Mouse (Mus musculus): Measurements from ENCODE around the gene Plxnd1. TPM values are rescaled to one million over a fixed set of nuclear protein-coding genes. Genes with fewer than 3 reads are reported as not detected.

Plxnd1 gene
- polyA plus RNA-seq, 1 experiment from 2014 or later: 33.1 TPM

GRCm38 (mm10) chr6:116009426-116009825, 14.6 kb upstream of the Plxnd1 start:
- Histone ChIP-seq H3K4me3 (no peak overlapping the region), H3K36me3 (no peaks in the 10 kb centered on the region), H3K9me3 (no peaks in the 10 kb centered on the region), H3K27me3 (no peaks in the 10 kb centered on the region), H3K4me2 (replicated peaks) (no peak overlapping the region), H3K9ac (no peak overlapping the region), H3K4me1 (peaks cover 6% of the 10 kb centered on the region; the same call in 1 of the 2 replicates), H3K27ac (no peak overlapping the region)
- ATAC-seq (ENCODE audit: insufficient number of reproducible peaks, insufficient read depth, low FRiP score, low TSS enrichment): no peak
- WGBS: 66% methylated on average over 12 of the region's 12 CpGs

DNA sequence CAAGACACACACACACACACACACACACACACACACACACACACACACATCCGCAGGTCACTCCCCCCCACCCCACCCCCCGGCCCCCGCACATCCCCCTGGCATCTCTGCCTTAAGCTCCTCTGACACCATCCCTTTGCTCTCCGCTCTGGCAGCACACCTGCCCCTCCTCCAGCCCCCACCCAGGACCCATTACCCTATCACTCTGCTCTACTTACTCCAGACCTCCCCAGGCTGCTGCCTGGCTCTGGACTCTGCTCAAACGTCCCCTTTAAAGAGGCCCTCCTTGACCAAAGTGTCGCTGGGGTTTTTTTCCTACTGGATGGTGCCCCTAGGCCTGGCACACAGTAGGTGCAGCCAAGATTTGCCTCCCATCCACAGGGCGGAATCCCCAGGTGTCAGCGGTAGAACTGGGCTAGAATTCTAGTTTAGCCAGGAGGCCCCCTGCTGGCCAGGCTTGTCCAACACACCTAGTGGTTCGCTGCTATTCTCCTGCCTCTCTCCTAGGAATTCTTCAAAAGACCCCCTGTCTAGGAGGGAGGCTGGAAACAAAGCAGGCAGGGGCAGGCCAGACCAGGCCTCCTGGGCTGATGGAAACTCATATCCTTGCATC, 12.9 kb upstream of the Plxnd1 start:
- Histone ChIP-seq H3K9ac (no peak overlapping the region), H3K27ac (no peak overlapping the region), H3K27me3 (no peaks in the 10 kb centered on the region), H3K4me2 (replicated peaks) (no peak overlapping the region), H3K9me3 (no peaks in the 10 kb centered on the region), H3K4me1 (peaks cover 14% of the 10 kb centered on the region; the same call in 1 of the 2 replicates), H3K36me3 (no peaks in the 10 kb centered on the region), H3K4me3 (no peak overlapping the region)
- ATAC-seq (ENCODE audit: insufficient number of reproducible peaks, insufficient read depth, low FRiP score, low TSS enrichment): no peak
- WGBS: 19% methylated on average over 9 of the region's 9 CpGs

DNA sequence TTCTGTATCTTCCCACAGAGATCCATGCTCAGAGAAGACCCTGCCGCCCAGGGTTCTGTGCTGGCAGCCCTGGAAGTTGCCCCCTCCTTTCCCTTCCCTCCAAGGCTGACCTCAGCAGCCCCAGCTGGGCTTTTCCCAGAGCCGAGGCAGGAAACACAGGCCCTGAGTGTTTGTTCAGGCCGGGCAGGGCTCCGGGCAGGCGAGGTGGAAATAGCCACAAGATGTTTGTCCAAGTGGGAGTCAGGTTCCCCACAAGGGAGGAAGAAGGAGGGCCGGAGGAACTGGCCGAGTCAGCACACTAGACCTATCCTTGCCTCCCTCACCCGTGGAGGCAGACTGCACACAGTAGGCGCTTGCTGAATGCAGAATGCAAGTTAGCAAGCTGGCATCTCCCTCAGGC, 11.9 kb upstream of the Plxnd1 start:
- Histone ChIP-seq H3K9ac (no peak overlapping the region), H3K27ac (0 out of 2 replicates have a peak overlapping the region, but pooled peaks have one; percentile 25), H3K4me2 (replicated peaks) (no peak overlapping the region), H3K4me1 (peaks cover 14% of the 10 kb centered on the region; the same call in 1 of the 2 replicates), H3K27me3 (no peaks in the 10 kb centered on the region), H3K36me3 (no peaks in the 10 kb centered on the region), H3K4me3 (no peak overlapping the region), H3K9me3 (no peaks in the 10 kb centered on the region)
- no peak for ATAC-seq (ENCODE audit: insufficient number of reproducible peaks, insufficient read depth, low FRiP score, low TSS enrichment)
- WGBS: 23% methylated on average over 9 of the region's 9 CpGs

GRCm38 (mm10) chr6:116005959-116006288, 11.1 kb upstream of the Plxnd1 start:
- Histone ChIP-seq H3K36me3 (no peaks in the 10 kb centered on the region), H3K4me3 (no peak overlapping the region), H3K27ac (0 out of 2 replicates have a peak overlapping the region, but pooled peaks have one; percentile 25), H3K27me3 (no peaks in the 10 kb centered on the region), H3K9me3 (no peaks in the 10 kb centered on the region), H3K4me2 (replicated peaks) (no peak overlapping the region), H3K4me1 (peaks cover 14% of the 10 kb centered on the region; the same call in 1 of the 2 replicates), H3K9ac (no peak overlapping the region)
- 70% methylated on average over 4 of the region's 4 CpGs for WGBS
- ATAC-seq (ENCODE audit: insufficient number of reproducible peaks, insufficient read depth, low FRiP score, low TSS enrichment): no peak

DNA sequence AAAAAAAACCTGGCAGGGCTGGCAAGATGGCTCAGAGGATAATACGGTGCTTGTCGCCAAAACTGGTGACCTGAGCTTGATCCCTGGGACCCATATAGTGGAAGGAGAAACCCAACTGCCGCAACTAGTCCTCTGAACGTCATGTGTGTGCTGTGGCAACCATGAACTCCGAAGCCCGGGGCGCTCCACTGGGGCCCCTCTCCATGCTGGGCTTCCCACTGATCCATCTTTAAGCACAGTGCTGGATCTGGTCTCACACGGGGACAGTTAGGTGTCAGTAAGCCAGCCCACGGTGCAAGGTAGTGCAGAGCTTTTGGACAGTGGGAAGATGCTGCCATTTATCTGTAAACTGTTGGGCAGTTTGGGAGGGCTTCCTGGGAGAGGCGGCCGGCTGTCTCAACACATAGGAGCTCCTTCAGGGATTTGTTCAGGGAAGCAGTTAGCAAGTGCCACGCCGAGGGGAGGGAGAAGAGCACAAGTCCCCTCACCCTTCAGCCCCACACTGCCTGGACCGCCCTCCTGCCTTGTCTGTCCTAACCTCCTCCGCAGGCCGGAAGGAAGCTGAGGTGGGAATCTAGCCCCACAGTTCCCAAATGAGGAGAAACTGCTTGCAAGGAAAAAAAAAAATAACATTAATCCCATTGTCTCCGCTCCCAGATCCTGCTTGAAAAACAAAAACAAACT, 10.6 kb upstream of the Plxnd1 start:
- no peak for ATAC-seq (ENCODE audit: insufficient number of reproducible peaks, insufficient read depth, low FRiP score, low TSS enrichment)
- Histone ChIP-seq H3K27me3 (no peaks in the 10 kb centered on the region), H3K4me2 (replicated peaks) (no peak overlapping the region), H3K9me3 (no peaks in the 10 kb centered on the region), H3K4me3 (no peak overlapping the region), H3K27ac (no peak overlapping the region), H3K36me3 (no peaks in the 10 kb centered on the region), H3K9ac (no peak overlapping the region), H3K4me1 (peaks cover 14% of the 10 kb centered on the region; the same call in 1 of the 2 replicates)
- WGBS: 61% methylated on average over 17 of the region's 17 CpGs

DNA sequence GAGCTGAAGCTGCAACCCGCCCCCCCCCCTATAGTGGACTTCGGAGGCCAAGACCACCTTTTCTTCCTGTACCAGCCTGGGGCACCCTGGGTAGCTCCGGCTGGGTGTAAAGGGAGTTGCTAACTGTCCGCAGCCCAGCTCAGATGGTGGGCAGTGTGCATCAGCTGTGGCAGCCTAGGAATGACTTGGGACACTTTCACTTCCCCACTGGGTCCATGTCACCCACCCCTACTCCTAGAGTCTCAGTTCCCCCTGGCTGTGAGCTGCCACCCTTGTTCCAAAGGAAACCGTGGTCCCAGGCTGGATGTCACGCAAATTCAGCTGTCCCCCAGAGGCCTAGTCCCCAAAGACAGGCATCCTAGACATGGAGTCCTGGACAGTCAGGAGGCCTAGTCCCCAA, 9.9 kb upstream of the Plxnd1 start:
- Histone ChIP-seq H3K27me3 (no peaks in the 10 kb centered on the region), H3K4me1 (peaks cover 14% of the 10 kb centered on the region; the same call in 1 of the 2 replicates), H3K9ac (no peak overlapping the region), H3K4me2 (replicated peaks) (no peak overlapping the region), H3K9me3 (no peaks in the 10 kb centered on the region), H3K36me3 (no peaks in the 10 kb centered on the region), H3K4me3 (no peak overlapping the region), H3K27ac (peak overlapping the region; percentile 36; the same call in 1 of the 2 replicates)
- WGBS: 86% methylated on average over 6 of the region's 6 CpGs
- ATAC-seq (ENCODE audit: insufficient number of reproducible peaks, insufficient read depth, low FRiP score, low TSS enrichment): no peak

GRCm38 (mm10) chr6:116004069-116004468, 9.3 kb upstream of the Plxnd1 start:
- H3K9ac ChIP-seq: no peak overlapping the region
- H3K27ac ChIP-seq: 0 out of 2 replicates have a peak overlapping the region, but pooled peaks have one; percentile 36
- ATAC-seq (ENCODE audit: insufficient number of reproducible peaks, insufficient read depth, low FRiP score, low TSS enrichment): no peak

GRCm38 (mm10) chr6:116003516-116003915, 8.7 kb upstream of the Plxnd1 start:
- no peak overlapping the region for H3K9ac ChIP-seq
- H3K9me3 ChIP-seq: no peaks in the 10 kb centered on the region
- no peak overlapping the region for H3K4me2 ChIP-seq (replicated peaks)
- no peak overlapping the region for H3K4me3 ChIP-seq
- H3K36me3 ChIP-seq: no peaks in the 10 kb centered on the region
- H3K27me3 ChIP-seq: no peaks in the 10 kb centered on the region
- no peak overlapping the region for H3K27ac ChIP-seq
- no peak for ATAC-seq (ENCODE audit: insufficient number of reproducible peaks, insufficient read depth, low FRiP score, low TSS enrichment)
- peaks cover 14% of the 10 kb centered on the region; the same call in 1 of the 2 replicates for H3K4me1 ChIP-seq
- 70% methylated on average over 5 of the region's 5 CpGs for WGBS

More at GRCm38 (mm10) chr6:116004069-116004468, 9.3 kb upstream of the Plxnd1 start:
- Histone ChIP-seq H3K27me3 (no peaks in the 10 kb centered on the region), H3K4me2 (replicated peaks) (no peak overlapping the region), H3K4me1 (peaks cover 14% of the 10 kb centered on the region; the same call in 1 of the 2 replicates), H3K9me3 (no peaks in the 10 kb centered on the region), H3K4me3 (no peak overlapping the region), H3K36me3 (no peaks in the 10 kb centered on the region)
- 48% methylated on average over 7 of the region's 7 CpGs for WGBS

DNA sequence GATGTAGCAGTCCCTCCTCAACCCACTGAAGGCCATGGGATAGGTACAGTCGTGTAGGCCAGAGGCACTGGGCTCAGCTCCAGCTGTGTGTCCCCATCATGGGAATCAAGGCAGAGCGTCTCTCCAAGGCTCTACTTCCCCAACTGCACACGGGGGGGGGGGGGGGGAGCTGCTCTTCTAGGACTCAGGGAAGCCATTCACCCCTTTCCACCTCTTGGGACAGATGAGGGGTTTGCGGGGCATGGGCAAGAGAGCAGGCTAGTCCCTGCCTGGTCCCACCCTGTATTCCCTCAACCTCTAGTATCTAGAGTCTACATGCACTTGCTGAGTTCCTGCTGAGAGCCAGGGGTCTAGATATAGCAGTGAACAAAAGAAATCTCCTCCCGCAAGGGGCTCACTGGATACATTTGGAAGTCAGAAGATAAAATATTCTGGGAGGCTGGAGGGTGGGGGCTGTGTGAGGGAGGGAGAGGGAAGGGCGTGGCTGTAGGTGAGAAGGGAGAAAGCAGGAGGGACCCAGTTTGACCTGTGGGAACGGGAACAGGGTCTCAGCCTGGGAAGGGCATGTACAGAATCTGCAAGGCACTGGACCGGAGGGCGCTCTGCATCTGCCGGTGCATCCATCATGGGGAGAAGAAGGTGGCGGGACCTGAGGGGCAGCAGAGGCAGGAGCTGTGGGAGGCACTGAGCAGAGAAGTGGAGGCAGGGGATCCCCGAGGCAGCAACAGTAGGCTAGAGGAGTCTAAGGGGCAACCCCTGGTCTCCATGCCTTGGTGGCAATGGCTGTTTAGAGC, 7.7 kb upstream of the Plxnd1 start:
- H3K27me3 ChIP-seq: no peaks in the 10 kb centered on the region
- H3K27ac ChIP-seq: no peak overlapping the region
- peaks cover 23% of the 10 kb centered on the region for H3K4me1 ChIP-seq
- ATAC-seq (ENCODE audit: insufficient number of reproducible peaks, insufficient read depth, low FRiP score, low TSS enrichment): no peak
- H3K9ac ChIP-seq: no peak overlapping the region
- no peaks in the 10 kb centered on the region for H3K9me3 ChIP-seq
- H3K4me3 ChIP-seq: no peak overlapping the region
- H3K36me3 ChIP-seq: no peaks in the 10 kb centered on the region
- no peak overlapping the region for H3K4me2 ChIP-seq (replicated peaks)
- 76% methylated on average over 11 of the region's 12 CpGs for WGBS

DNA sequence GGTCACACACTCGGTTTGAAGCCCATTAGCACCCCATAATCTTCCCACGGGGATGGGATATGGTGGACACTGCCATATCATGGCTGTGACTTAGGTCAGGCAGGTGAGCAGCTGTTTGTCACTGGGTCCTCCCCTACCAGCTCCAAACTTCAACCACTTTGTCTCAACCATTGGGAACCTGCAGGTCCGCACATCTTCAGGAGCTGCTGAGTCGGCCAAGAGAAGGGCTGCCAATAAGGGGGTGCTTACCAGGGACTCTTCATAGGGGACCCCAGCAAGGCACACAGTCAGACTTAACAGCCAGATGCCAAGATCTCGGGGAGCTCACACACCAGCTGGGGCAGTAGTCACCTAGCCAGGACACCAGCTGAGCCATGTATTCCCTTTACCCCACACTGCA, 6.0 kb upstream of the Plxnd1 start:
- Histone ChIP-seq H3K36me3 (no peaks in the 10 kb centered on the region), H3K27ac (no peak overlapping the region), H3K9me3 (no peaks in the 10 kb centered on the region), H3K27me3 (0 out of 2 replicates have a peak, but pooled peaks cover 4% of the 10 kb centered on the region), H3K4me1 (peaks cover 29% of the 10 kb centered on the region), H3K9ac (no peak overlapping the region), H3K4me2 (replicated peaks) (no peak overlapping the region), H3K4me3 (no peak overlapping the region)
- no peak for ATAC-seq (ENCODE audit: insufficient number of reproducible peaks, insufficient read depth, low FRiP score, low TSS enrichment)
- WGBS: 83% methylated on average over 5 of the region's 5 CpGs

DNA sequence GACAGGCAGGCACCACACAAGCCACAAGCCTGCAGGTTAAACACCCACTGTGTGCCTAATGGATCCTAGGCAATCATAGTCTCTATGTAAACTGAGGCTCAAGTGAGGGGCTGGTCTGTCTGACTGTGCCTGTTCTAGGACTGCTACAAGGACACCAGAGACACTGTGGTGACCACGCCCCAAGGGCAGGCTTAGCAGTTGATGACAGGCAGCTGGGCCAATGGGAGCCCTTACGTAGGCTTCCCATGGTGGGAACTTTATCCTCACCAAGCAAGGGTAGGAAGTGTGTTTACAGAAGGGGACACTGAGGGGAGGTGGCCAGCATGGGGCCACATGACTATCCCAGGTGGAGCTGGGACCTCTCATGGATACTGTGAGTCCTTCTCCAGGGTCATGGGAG, 4.4 kb upstream of the Plxnd1 start:
- H3K9ac ChIP-seq: no peak overlapping the region
- no peaks in the 10 kb centered on the region for H3K36me3 ChIP-seq
- H3K27me3 ChIP-seq: peaks cover 7% of the 10 kb centered on the region
- peaks cover 37% of the 10 kb centered on the region for H3K4me1 ChIP-seq
- no peak overlapping the region for H3K4me2 ChIP-seq (replicated peaks)
- ATAC-seq (ENCODE audit: insufficient number of reproducible peaks, insufficient read depth, low FRiP score, low TSS enrichment): no peak
- H3K9me3 ChIP-seq: no peaks in the 10 kb centered on the region
- whole genome bisulfite sequencing: 78% methylated on average over 2 of the region's 2 CpGs
- no peak overlapping the region for H3K27ac ChIP-seq
- H3K4me3 ChIP-seq: no peak overlapping the region
